Mouse (Mus musculus) granulocyte monocyte progenitor cell, adult 5-6 weeks (primary cell): ENCODE measurements around the gene Mast4. TPM values are rescaled to one million over a fixed set of nuclear protein-coding genes. Genes with fewer than 3 reads are reported as not detected.
"Not testable (repeated sequence)": the region's sequence is repeated elsewhere in the genome, so short reads cannot be mapped to it uniquely, and the experiment has no call there.

Source experiments
- ATAC-seq: replicated peaks from 2 replicates; pipeline ENCODE4 v1.8.0; 2016; ENCODE audit warnings: mild to moderate bottlenecking, moderate TSS enrichment, inconsistent platforms; ENCODE audit not compliant: poor library complexity, severe bottlenecking
- total RNA-seq, 2 experiments: library from RNA; stranded (forward) in 1 of 2; stranded (reverse) in 1 of 2; fragments of 200-712, 200-1000 nt in 1 of 2; fragments of >200 nt in 1 of 2; fragmentation: Nextera tagmentation in 1 of 2; gene quantifications; 2 replicates each; pipeline ENCODE4 v1.2.3; 2014 to 2017

Gene Mast4
- total RNA-seq, 2 experiments from 2014 or later: 0.88 to 8.0 TPM

GRCm38 (mm10) chr13:102744481-102745269 lies 589.6 kb downstream of the Mast4 start:
- peak; percentile 59; the same call in 1 of the 2 replicates for ATAC-seq

GRCm38 (mm10) chr13:102739720-102740535 lies 594.4 kb downstream of the Mast4 start:
- ATAC-seq: no peak

DNA sequence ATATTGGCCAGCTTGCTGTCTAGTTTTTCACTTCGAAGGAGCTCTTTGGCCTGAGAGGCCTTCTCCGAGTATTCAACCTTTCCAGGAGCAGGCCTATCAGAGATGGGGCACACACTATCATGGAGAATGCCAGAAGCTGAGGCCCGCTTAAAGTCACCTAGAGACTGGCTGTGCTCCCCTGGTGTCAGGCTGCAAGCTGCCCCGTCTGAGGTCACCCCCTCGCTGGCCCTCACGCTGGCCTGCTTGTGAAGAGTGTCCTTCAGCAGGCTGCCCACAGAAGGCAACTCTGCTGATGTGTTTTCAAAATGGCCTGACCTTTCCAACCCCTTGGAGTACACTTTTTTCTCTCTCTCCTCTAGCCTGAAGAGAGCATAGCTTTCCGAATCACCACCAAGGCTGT lies 596.5 kb downstream of the Mast4 start:
- no peak for ATAC-seq

- no peak for ATAC-seq
Observed at GRCm38 (mm10) chr13:102733063-102733462, 601.2 kb downstream of the Mast4 start.

- ATAC-seq: not testable (repeated sequence)
Observed at GRCm38 (mm10) chr13:102728951-102729350, 605.3 kb downstream of the Mast4 start.

- no peak for ATAC-seq
Observed at GRCm38 (mm10) chr13:102728035-102728434, 606.3 kb downstream of the Mast4 start.

DNA sequence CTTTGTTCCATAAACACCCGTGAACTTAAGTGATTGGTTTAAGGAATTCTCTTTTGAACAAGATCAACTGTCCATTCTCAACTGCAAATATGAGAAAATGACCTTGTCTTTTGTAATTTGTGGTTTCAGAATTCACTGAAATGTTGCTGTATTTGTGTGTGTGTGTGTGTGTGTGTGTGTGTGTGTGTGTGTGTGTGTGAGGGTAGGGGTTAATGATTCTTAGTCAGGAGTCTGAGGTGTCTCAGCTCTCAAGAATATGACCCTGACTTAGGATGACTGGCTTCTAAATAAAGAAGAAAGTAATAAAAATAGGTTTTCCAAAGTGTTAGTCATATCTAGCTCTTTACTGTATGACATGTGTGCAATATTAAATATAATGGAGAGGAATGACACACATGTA lies 607.4 kb downstream of the Mast4 start:
- no peak for ATAC-seq

- no peak for ATAC-seq
Observed at GRCm38 (mm10) chr13:102725906-102726305, 608.4 kb downstream of the Mast4 start.

DNA sequence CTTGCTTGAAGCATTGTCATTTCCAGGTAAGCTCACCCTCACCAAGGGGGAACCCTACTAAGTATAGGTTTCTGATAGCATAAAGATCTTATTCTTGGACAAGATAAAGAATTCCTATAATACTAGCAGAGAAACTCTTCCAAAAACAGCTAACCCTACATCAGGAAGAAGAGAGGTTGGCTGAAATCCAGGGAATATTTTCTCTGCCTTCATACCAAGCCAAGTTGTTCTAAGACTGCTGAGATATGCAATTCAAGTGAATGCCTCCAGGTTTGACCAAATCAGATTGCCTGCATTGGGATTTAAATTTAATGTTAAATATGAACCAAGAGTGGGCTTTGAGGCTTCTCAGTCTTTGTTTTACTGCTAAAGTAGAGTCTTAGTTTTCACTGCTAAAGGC lies 608.9 kb downstream of the Mast4 start:
- no peak for ATAC-seq

GRCm38 (mm10) chr13:102716973-102717372 lies 617.3 kb downstream of the Mast4 start:
- ATAC-seq: peak; percentile 92

- peak; percentile 65 for ATAC-seq
Observed at GRCm38 (mm10) chr13:102700744-102701143, 633.6 kb downstream of the Mast4 start.

DNA sequence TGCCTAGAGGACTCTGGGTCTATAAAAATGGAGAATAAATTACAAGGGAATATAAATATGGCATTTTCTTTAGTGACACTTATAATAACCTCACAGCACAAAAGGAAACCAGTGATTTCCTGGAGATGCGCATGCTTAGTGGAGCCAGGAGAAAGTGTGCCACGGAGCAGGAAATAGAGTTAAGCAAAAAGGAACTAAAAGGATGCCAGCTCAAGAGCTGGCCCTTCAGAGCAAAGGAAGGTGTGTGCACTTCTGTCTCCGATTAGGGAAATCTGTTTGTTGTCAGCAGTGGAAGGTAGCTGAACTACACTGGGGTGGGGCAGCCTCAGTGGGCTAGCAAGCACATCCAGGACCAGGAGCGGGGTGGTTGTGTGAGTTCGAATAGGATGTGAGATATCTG lies 634.1 kb downstream of the Mast4 start:
- peak; percentile 32 for ATAC-seq

DNA sequence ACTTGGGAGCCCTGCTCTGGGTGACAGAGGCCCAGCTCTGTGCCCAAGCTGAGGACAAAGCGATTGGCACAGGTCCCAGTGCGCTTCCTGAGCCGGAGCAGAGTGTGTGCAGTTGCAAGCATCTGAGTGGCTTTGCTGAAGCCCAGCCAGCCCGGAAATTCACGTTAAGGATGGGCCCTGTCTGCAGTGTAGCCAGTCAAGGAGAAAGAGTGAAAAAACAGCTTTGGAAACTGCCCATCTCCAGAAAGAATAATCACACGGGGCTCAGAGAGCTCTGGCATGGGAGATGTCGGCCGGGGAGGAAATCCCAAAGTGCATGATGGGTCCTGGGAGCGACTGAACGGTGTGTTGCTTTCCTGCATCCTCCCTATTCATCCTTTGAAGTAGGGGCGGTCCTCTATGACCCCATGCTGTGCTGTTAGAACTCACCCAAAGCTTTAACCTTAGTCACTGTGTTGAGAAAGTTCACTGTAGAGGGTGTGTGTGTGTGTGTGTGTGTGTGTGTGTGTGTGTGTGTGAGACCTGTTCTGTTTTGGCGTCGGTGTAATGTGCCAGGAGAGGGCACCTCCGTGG lies 635.5 kb downstream of the Mast4 start:
- ATAC-seq: peak; percentile 44

DNA sequence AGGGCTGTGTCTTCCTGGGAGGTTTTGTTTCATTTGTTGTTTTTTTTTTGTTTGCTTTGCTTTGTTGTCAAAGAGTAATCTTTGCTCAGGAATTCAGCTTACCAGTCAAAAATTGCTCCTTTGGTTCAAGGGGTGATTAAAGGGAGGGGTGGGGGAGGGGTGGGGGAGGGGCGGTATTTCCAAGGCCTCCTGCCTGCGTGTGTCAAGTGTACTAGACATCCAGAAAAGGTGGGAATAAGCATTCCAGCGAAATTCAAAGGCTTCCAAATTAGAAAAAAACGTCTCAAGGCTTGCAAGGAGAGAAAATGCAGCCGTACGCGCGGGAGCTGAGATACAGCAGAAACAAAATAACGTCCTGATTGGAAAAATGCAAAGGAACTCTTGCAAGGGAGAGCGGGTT lies 636.0 kb downstream of the Mast4 start:
- ATAC-seq: no peak

DNA sequence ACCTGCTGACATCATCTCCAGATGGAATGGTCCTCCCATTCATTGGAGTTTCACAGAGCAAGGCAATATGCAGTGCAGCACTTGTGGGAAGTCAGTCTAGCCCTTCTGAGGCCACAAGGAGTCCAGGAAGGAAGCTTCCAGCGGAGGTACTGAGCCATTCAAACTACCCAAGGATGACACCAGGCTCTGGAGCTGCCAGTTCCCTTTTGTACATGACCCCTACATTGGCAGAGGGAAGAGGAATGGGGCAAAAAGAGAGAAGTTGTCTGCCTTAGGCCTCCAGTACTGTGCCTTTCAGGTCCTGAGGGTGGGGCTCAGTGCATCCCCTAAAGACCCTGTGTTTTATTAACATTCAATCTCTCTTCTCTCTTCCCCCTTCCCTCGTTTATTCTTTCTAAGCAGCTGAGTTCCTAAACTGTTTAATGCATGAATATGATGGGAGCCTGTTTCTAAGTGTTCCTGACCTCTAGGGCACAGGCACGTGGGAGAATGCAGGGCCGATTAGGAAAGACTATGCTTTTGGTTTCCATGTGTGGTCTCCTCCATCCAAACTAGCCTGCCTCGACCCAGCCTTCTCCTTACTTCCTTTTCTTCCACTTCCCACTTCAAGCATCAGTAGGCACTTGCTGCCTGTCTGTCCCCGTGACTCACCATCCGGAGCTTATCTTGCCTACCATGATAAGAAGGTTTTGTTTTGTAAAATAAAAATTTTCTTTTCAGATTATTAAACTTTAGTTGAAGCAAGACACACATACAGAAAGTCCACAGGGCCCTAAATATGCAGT lies 639.0 kb downstream of the Mast4 start:
- ATAC-seq: peak; percentile 76

DNA sequence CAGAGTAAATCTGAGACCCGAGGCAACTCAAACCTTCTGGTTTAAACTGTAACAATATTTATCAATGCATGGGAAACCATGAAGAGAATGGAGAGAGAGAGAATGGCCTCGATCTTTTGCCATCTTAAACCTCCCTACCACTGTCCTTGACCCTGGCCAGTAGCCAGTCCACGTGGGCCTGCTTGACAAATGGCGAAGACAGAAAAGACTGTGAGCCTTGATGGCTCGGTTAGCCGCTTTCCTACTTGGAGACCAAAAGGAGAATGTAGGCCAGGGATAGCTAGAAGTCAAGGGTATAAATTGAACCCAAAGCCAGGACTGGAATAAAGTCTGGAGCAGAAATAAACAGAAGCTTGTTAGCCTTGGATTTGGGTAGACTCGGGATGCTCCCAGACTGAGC lies 640.1 kb downstream of the Mast4 start:
- no peak for ATAC-seq

DNA sequence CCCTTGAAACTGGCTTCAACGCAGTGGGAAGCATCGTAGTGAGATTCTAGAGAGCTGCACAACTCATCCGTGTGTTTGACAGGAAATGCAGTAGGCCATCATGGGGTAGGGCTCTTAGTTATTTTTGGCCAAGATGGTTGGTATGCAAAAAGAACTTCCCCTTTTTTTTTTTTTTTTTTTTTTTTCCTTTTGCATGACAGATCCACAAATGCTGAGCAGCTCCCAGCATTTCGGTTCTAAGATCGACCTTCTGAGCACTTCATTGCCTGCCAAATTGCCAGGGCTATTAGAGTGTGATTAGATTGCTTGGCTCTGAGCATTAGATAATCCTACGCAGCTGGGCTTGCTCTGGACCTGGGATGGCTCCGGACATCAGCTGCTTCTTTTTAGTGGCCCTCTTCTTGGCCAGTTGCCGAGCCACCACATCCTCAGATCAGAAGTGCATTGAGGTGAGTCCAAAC lies 640.9 kb downstream of the Mast4 start, which contains the start of gene Cd180:
Gene Cd180 (plus strand): TSS at position 218 of the 461 bp plus-strand sequence.
- peak; percentile 36 for ATAC-seq

GRCm38 (mm10) chr13:102691408-102692150 lies 642.7 kb downstream of the Mast4 start:
- ATAC-seq: no peak

DNA sequence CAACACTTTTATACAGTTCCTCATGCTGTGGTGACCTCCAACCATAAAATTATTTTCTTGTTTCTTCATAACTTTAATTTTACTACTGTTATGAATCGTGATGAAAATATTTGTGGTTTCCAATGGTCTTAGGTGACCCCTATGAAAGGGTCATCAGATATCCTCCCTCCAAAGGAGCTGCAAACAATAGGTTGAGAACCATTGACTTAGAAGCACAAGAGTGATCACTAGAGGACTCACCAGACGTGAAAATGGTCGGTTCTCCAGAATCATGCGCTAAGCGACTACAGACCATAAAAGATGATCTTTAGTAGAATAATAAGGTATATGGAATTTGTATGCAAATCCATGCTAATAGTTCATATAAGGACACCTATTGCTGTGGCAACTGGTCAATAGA lies 644.1 kb downstream of the Mast4 start:
- peak; percentile 5; the same call in 1 of the 2 replicates for ATAC-seq
